11 mouse cellular contexts compared by ENCODE assay signal in genomic region chr3:107964656-107965308, GRCm38 (mm10). TPM values are rescaled to one million over a fixed set of nuclear protein-coding genes. Genes with fewer than 3 reads are reported as not detected.
DNase-seq lines count a peak whose midpoint lies in the region; ATAC-seq and TF ChIP-seq lines count a peak whose summit lies in the region.
"Had no signal": no experiment of that assay in that cellular context is flagged by ENCODE, and none has a peak within 500 bp of the region (broad histone marks: within the 10 kb centered on the region; RNA-seq: fewer than 3 reads in every experiment).

No protein-coding gene starts in this region.

- no peaks in the 10 kb centered on the region for H3K79me2 ChIP-seq in liver, adult 2 months (ENCODE audit: control insufficient read depth, insufficient read depth, low read length)

- H3K4me3 ChIP-seq in liver, adult 2 months (ENCODE audit: insufficient read depth, low read depth, low read length), result no peak overlapping the region
- H3K4me3 ChIP-seq: midbrain, embryonic 12.5 days had no signal

- peak overlapping the region; percentile 23 for H3K27ac ChIP-seq in liver, adult 2 months (replicated peaks; ENCODE audit: insufficient read depth, low read depth, low read length)
- H3K27ac ChIP-seq: midbrain, embryonic 12.5 days had no signal

- 55% methylated on average over 5 of the region's 5 CpGs for WGBS in liver, adult 2 months

- H3K4me1 ChIP-seq in liver, adult 2 months (ENCODE audit: control insufficient read depth, insufficient read depth, low read length), result peaks cover 19% of the 10 kb centered on the region

- no peaks in the 10 kb centered on the region for H3K27me3 ChIP-seq in liver, adult 2 months (ENCODE audit: control insufficient read depth, insufficient read depth, low read length)
- H3K27me3 ChIP-seq: midbrain, embryonic 12.5 days had no signal

- no peaks in the 10 kb centered on the region for H3K36me3 ChIP-seq in liver, adult 2 months (ENCODE audit: control insufficient read depth, insufficient read depth, low read length)
- H3K36me3 ChIP-seq: midbrain, embryonic 12.5 days had no signal

- no peak for TF ChIP-seq CTCF in liver, adult 2 months (IDR thresholded peaks at IDR 0.05; ENCODE audit: low read depth, low read length)

- ATAC-seq in granulocyte monocyte progenitor cell, adult 5-6 weeks (replicated peaks; ENCODE audit: poor library complexity, severe bottlenecking), result peak; percentile 67
- ATAC-seq in monocyte, adult 5-6 weeks (replicated peaks; ENCODE audit: insufficient number of reproducible peaks, low FRiP score, low TSS enrichment, poor library complexity, severe bottlenecking), result 0 out of 2 replicates have a peak, but pooled peaks have one; percentile 29
- ATAC-seq: inflammation-experienced regulatory T-cells, adult 6 months had no signal

- no peak overlapping the region for H3K9ac ChIP-seq in liver, adult 2 months (ENCODE audit: low read depth, low read length)
- H3K9ac ChIP-seq: midbrain, embryonic 12.5 days had no signal

- peak; percentile 51 for DNase-seq in liver, adult 2 months (ENCODE audit: extremely low read depth, low read depth, low spot score)
- no peak for DNase-seq in liver
- peak; percentile 33 for DNase-seq in Muller cell, postnatal 12 days (ENCODE audit: inconsistent ontology term)
- DNase-seq in right cerebral cortex, postnatal 14 days, result no peak
- DNase-seq in right cerebral cortex, adult 18-20 months, result no peak
- DNase-seq in spleen, adult 12 weeks (ENCODE audit: low spot score), result no peak
- DNase-seq: gastrocnemius, postnatal 14 days had no signal

- no peak for TF ChIP-seq POLR2A in liver, adult 2 months (IDR thresholded peaks at IDR 0.05; ENCODE audit: extremely low read depth, insufficient read depth, low read length)

RNA-seq across cellular contexts. Expression of gene Gstm3, which starts 4.3 kb away (rescaled TPM):
- total RNA-seq in liver, adult 2 months (2014; rRNA removed), result 34.1 and 107 TPM in 2 replicates
- polyA plus RNA-seq in liver, adult 2 months (2012; rRNA removed), result 145 and 164 TPM in 2 replicates
- not detected in 2 replicates for total RNA-seq in granulocyte monocyte progenitor cell, adult 5-6 weeks (2014; fragmentation: Nextera tagmentation)
- total RNA-seq in granulocyte monocyte progenitor cell, adult 5-6 weeks (2017), result not detected in 2 replicates
- not detected in 3 replicates for total RNA-seq in monocyte, adult 5-6 weeks (2017)
- total RNA-seq: gastrocnemius, postnatal 14 days had no signal
- polyA plus RNA-seq: inflammation-experienced regulatory T-cells, adult 6 months; midbrain, embryonic 12.5 days had no signal

RNA-seq across cellular contexts. Expression of gene Gstm6, which starts 21.2 kb away (rescaled TPM):
- 96.1 and 97.1 TPM in 2 replicates for total RNA-seq in liver, adult 2 months (2014; rRNA removed)
- 138 and 146 TPM in 2 replicates for polyA plus RNA-seq in liver, adult 2 months (2012; rRNA removed)
- not detected in 2 replicates for total RNA-seq in granulocyte monocyte progenitor cell, adult 5-6 weeks (2014; fragmentation: Nextera tagmentation)
- total RNA-seq in granulocyte monocyte progenitor cell, adult 5-6 weeks (2017), result not detected in 2 replicates
- not detected in 3 replicates for total RNA-seq in monocyte, adult 5-6 weeks (2017)
- polyA plus RNA-seq: inflammation-experienced regulatory T-cells, adult 6 months had no signal

RNA-seq across cellular contexts. Expression of gene Gstm2, which starts 21.5 kb away (rescaled TPM):
- 79.1 and 88.5 TPM in 2 replicates for total RNA-seq in liver, adult 2 months (2014; rRNA removed)
- 222 and 270 TPM in 2 replicates for polyA plus RNA-seq in liver, adult 2 months (2012; rRNA removed)
- 2.2 and 6.2 TPM in 2 replicates for total RNA-seq in granulocyte monocyte progenitor cell, adult 5-6 weeks (2014; fragmentation: Nextera tagmentation)
- total RNA-seq in granulocyte monocyte progenitor cell, adult 5-6 weeks (2017), result 4.3 and 5.6 TPM in 2 replicates
- not detected in 3 replicates for total RNA-seq in monocyte, adult 5-6 weeks (2017)
- polyA plus RNA-seq: inflammation-experienced regulatory T-cells, adult 6 months had no signal

RNA-seq across cellular contexts. Expression of gene Gstm7, which starts 33.2 kb away (rescaled TPM):
- 69.8 and 99.1 TPM in 2 replicates for total RNA-seq in liver, adult 2 months (2014; rRNA removed)
- 108 and 130 TPM in 2 replicates for polyA plus RNA-seq in liver, adult 2 months (2012; rRNA removed)
- 7.1 and 11.3 TPM in 2 replicates for total RNA-seq in granulocyte monocyte progenitor cell, adult 5-6 weeks (2014; fragmentation: Nextera tagmentation)
- total RNA-seq in granulocyte monocyte progenitor cell, adult 5-6 weeks (2017), result 1.8 and 7.3 TPM in 2 replicates
- total RNA-seq in monocyte, adult 5-6 weeks (2017), result not detected in 3 replicates

RNA-seq across cellular contexts. Expression of gene Gstm1, which starts 53.0 kb away (rescaled TPM):
- 474 and 907 TPM in 2 replicates for total RNA-seq in liver, adult 2 months (2014; rRNA removed)
- polyA plus RNA-seq in liver, adult 2 months (2012; rRNA removed), result 5,254 and 6,847 TPM in 2 replicates
- total RNA-seq in granulocyte monocyte progenitor cell, adult 5-6 weeks (2014; fragmentation: Nextera tagmentation), result 1,142 and 1,261 TPM in 2 replicates
- 468 and 672 TPM in 2 replicates for total RNA-seq in granulocyte monocyte progenitor cell, adult 5-6 weeks (2017)
- total RNA-seq in monocyte, adult 5-6 weeks (2017), result 43.8 to 75.0 TPM (median 64.1 TPM) in 3 replicates

Comparison
In these comparisons a context has a peak if more than half of its experiments do, and no peak if none do; other contexts are left out.
1. DNase-seq: peak in liver, adult 2 months (single experiment) and Muller cell, postnatal 12 days (single experiment); none in liver (single experiment), right cerebral cortex, postnatal 14 days (single experiment), right cerebral cortex, adult 18-20 months (single experiment) and spleen, adult 12 weeks (single experiment).
2. RNA of gene Gstm3, which starts 4.3 kb away (total RNA-seq): 34.1 to 107 TPM in liver, adult 2 months; not detected in granulocyte monocyte progenitor cell, adult 5-6 weeks and not detected in monocyte, adult 5-6 weeks; every median in the first group is over 10 times any median in the second.
3. RNA of gene Gstm6, which starts 21.2 kb away (total RNA-seq): 96.1 to 97.1 TPM in liver, adult 2 months; not detected in granulocyte monocyte progenitor cell, adult 5-6 weeks and not detected in monocyte, adult 5-6 weeks; every median in the first group is over 10 times any median in the second.
4. RNA of gene Gstm2, which starts 21.5 kb away (total RNA-seq): 79.1 to 88.5 TPM in liver, adult 2 months; 2.2 to 6.2 TPM in granulocyte monocyte progenitor cell, adult 5-6 weeks and not detected in monocyte, adult 5-6 weeks; every median in the first group is over 10 times any median in the second.